15 mouse cellular contexts compared by ENCODE assay signal in genomic region chr10:14096045-14096444, GRCm38 (mm10).
"Had no signal": no experiment of that assay in that cellular context is flagged by ENCODE, and none has a peak within 500 bp of the region (broad histone marks: within the 10 kb centered on the region; RNA-seq: fewer than 3 reads in every experiment).

No protein-coding gene starts in this region.

- H3K4me1 ChIP-seq: neural tube, embryonic 12.5 days; stomach, embryonic 15.5 days had no signal

- H3K36me3 ChIP-seq: neural tube, embryonic 12.5 days; neural tube, embryonic 13.5 days; stomach, embryonic 15.5 days had no signal

- H3K4me3 ChIP-seq: neural tube, embryonic 12.5 days; neural tube, embryonic 13.5 days; stomach, embryonic 15.5 days had no signal

- H3K27ac ChIP-seq: neural tube, embryonic 12.5 days; neural tube, embryonic 13.5 days; stomach, embryonic 15.5 days; stomach, postnatal 0 days had no signal

- H3K9me3 ChIP-seq: neural tube, embryonic 12.5 days; stomach, embryonic 15.5 days had no signal

- H3K4me2 ChIP-seq: neural tube, embryonic 12.5 days; neural tube, embryonic 13.5 days; stomach, embryonic 15.5 days had no signal

- H3K27me3 ChIP-seq: neural tube, embryonic 12.5 days; neural tube, embryonic 13.5 days; stomach, embryonic 15.5 days had no signal

- DNase-seq: right cerebral cortex, adult 18-20 months; right cerebral cortex, postnatal 14 days; right cerebral cortex, postnatal 25 days; right cerebral cortex, postnatal 4 days; spleen, adult 18-20 months; thymus, adult 18-20 months; thymus, adult 2 months; thymus, postnatal 14 days; thymus, postnatal 25 days; thymus, postnatal 36 days; thymus, postnatal 4 days had no signal

- H3K9ac ChIP-seq: neural tube, embryonic 12.5 days; neural tube, embryonic 13.5 days; stomach, embryonic 15.5 days had no signal
